Mouse (Mus musculus) ES-Bruce4 (cell line): ENCODE results near the gene Hivep3. TPM values are rescaled to one million over a fixed set of nuclear protein-coding genes. Genes with fewer than 3 reads are reported as not detected.

Source experiments
- H3K27ac ChIP-seq: 2 replicates; pipeline ENCODE4 v1.5.1; 2012; ENCODE audit warnings: low read length, inconsistent platforms; ENCODE audit not compliant: insufficient read depth
- H3K27me3 ChIP-seq: 2 replicates; pipeline ENCODE4 v1.6.1; 2012; ENCODE audit warnings: mild to moderate bottlenecking, low read length, inconsistent platforms; ENCODE audit not compliant: control insufficient read depth, poor library complexity, insufficient read depth, severe bottlenecking
- H3K36me3 ChIP-seq: 2 replicates; pipeline ENCODE4 v1.6.1; 2012; ENCODE audit warnings: inconsistent platforms, mild to moderate bottlenecking, low read length, moderate library complexity; ENCODE audit not compliant: control insufficient read depth, poor library complexity, insufficient read depth, severe bottlenecking
- H3K4me1 ChIP-seq: one replicate; pipeline ENCODE4 v1.8.1; 2011; ENCODE audit warnings: low read length; ENCODE audit not compliant: control insufficient read depth, insufficient read depth
- H3K4me3 ChIP-seq: 2 replicates; pipeline ENCODE4 v1.5.1; 2011; ENCODE audit warnings: low read depth, mild to moderate bottlenecking, low read length
- H3K9ac ChIP-seq: 2 replicates; pipeline ENCODE4 v1.6.1; 2012; ENCODE audit warnings: low read depth, mild to moderate bottlenecking, inconsistent platforms; ENCODE audit not compliant: poor library complexity, severe bottlenecking
- H3K9me3 ChIP-seq: replicated peaks from 2 replicates; pipeline ENCODE4 v1.6.1; 2012; ENCODE audit warnings: mild to moderate bottlenecking, low read length, inconsistent platforms; ENCODE audit not compliant: control insufficient read depth, poor library complexity, insufficient read depth, severe bottlenecking
- CTCF ChIP-seq: IDR thresholded peaks from one replicate; pipeline ENCODE4 v1.8.1; 2011; ENCODE audit warnings: low read depth, low read length
- EP300 ChIP-seq: IDR thresholded peaks from 2 replicates; pipeline ENCODE4 v1.6.1; 2011; ENCODE audit warnings: low read depth, low read length; ENCODE audit not compliant: insufficient read depth
- POLR2A ChIP-seq: IDR thresholded peaks from one replicate; pipeline ENCODE4 v1.8.1; 2011; ENCODE audit warnings: low read length; ENCODE audit not compliant: insufficient read depth
- polyA plus RNA-seq: library from polyadenylated mRNA; stranded (reverse); fragments of >200 nt; gene quantifications from 2 replicates; pipeline ENCODE4 v1.2.4, GENCODE M21; 2011; ENCODE audit warnings: low read depth; ENCODE audit not compliant: missing spikeins, insufficient read depth, insufficient read length

Gene Hivep3
- 0.79 and 1.4 TPM in 2 replicates for polyA plus RNA-seq

DNA sequence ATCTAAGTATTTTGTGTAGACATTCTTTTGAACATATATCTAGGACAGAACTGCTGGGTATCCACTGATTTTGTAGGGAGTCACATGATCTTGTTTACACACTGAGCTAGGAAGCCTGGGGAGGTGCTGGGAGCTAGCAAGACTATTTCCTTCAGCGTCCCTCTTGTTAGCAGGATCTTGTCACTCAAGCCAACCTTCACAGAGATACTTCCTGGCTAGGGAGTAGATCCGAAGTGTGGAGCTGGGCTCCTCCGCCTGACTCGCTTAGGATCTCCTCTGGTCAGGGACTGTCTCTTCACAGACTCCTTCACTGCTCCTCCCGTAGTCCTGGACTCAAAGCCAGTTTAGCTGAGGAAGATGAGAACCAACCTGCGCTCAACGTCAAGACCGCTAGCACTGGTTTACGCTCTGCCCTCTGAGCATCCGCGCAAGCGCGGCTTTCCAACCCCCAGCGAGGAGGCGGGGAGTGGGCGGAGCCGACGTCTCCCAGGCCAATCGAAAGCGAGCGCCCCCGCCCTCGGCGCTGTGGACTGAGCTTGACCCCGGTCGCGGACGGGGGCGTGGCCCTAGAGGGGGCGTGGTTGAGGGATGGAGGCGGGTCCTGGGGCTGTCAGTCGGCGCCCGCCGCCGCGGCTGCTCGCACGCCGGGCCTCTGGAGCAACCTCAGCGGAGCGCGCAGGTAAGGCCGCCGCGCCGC is at the start of gene Hivep3:
Gene Hivep3, plus strand, starts transcription at position 601 of the 697 bp plus-strand sequence.
- Histone ChIP-seq H3K4me1 (no peaks in the 10 kb centered on the region), H3K9me3 (no peaks in the 10 kb centered on the region), H3K27me3 (no peaks in the 10 kb centered on the region; the same call in 1 of the 2 replicates), H3K9ac (peak within 1 kb of the TSS; percentile 31), H3K27ac (no peak within 1 kb of the TSS), H3K36me3 (no peaks in the 10 kb centered on the region), H3K4me3 (peak within 1 kb of the TSS; percentile 69)
- TF ChIP-seq CTCF (no peak), POLR2A (peak; percentile 82)

- H3K27ac ChIP-seq = no peak overlapping the region
- TF ChIP-seq POLR2A (no peak), CTCF (no peak), EP300 (no peak)
- no peak overlapping the region for H3K4me3 ChIP-seq
- no peaks in the 10 kb centered on the region for H3K36me3 ChIP-seq
- H3K9me3 ChIP-seq = no peaks in the 10 kb centered on the region
- H3K4me1 ChIP-seq = no peaks in the 10 kb centered on the region
- H3K9ac ChIP-seq = no peak overlapping the region
- no peaks in the 10 kb centered on the region for H3K27me3 ChIP-seq
Observed at GRCm38 (mm10) chr4:119685746-119686145, 47.8 kb upstream of the Hivep3 start.

DNA sequence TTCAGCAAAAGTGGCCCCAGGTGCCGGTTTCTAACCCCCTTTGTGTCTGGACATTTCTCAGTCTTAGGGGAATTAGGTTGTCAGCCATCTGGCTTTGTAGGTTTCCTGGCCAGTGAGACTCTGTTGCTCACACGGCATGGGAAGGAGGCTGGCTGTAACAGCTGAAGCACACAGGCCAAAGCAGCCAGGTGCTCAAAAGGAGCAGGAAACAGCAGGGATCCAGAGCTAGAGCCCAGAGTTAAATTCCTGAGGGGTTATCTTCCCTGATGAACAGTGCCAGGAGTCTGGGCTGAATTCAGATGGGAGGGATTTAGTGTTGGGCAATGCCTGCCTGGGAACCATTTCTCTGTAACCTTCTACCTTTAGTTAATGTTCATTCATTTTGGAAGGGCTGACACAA is 35.2 kb upstream of the Hivep3 start:
- Histone ChIP-seq H3K4me3 (no peak overlapping the region), H3K27me3 (no peaks in the 10 kb centered on the region), H3K27ac (no peak overlapping the region), H3K9ac (no peak overlapping the region), H3K4me1 (no peaks in the 10 kb centered on the region), H3K9me3 (no peaks in the 10 kb centered on the region; the same call in 1 of the 2 replicates), H3K36me3 (no peaks in the 10 kb centered on the region)
- TF ChIP-seq EP300 (no peak), POLR2A (no peak), CTCF (no peak)

- H3K9ac ChIP-seq = no peak overlapping the region
- H3K9me3 ChIP-seq = no peaks in the 10 kb centered on the region
- H3K27me3 ChIP-seq = no peaks in the 10 kb centered on the region
- TF ChIP-seq POLR2A (no peak), EP300 (no peak), CTCF (no peak)
- no peaks in the 10 kb centered on the region for H3K36me3 ChIP-seq
- no peaks in the 10 kb centered on the region for H3K4me1 ChIP-seq
- H3K4me3 ChIP-seq = no peak overlapping the region
- H3K27ac ChIP-seq = no peak overlapping the region
Observed at GRCm38 (mm10) chr4:119701269-119701954, 32.2 kb upstream of the Hivep3 start.

DNA sequence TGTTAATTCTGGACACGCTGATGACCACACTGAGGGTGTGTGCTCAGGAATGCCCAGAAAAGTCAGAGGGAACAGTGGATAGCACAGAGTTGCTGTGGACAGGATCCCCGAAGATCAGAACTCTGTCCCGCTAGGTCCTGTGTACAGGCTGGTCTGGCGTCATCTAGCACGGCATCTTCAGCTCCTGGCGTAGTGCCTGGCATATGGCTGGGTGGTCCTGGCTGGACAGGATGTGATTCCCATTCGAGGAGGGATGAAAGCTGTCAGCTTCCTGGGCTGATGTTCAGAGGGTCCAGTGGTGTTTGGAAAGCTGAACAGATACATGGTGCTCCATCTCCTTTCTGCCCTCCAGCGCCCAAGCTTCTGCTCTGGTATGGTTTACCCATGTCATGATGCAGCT is 29.6 kb upstream of the Hivep3 start:
- Histone ChIP-seq H3K27me3 (no peaks in the 10 kb centered on the region), H3K4me1 (no peaks in the 10 kb centered on the region), H3K27ac (no peak overlapping the region), H3K4me3 (no peak overlapping the region), H3K9ac (no peak overlapping the region), H3K9me3 (no peaks in the 10 kb centered on the region), H3K36me3 (no peaks in the 10 kb centered on the region)
- TF ChIP-seq CTCF (no peak), EP300 (no peak), POLR2A (no peak)

GRCm38 (mm10) chr4:119707326-119707725 is 26.3 kb upstream of the Hivep3 start:
- no peaks in the 10 kb centered on the region for H3K9me3 ChIP-seq
- TF ChIP-seq CTCF (no peak), POLR2A (no peak), EP300 (no peak)
- H3K4me1 ChIP-seq = no peaks in the 10 kb centered on the region
- no peaks in the 10 kb centered on the region for H3K27me3 ChIP-seq
- H3K9ac ChIP-seq = no peak overlapping the region
- H3K36me3 ChIP-seq = no peaks in the 10 kb centered on the region
- H3K27ac ChIP-seq = no peak overlapping the region
- H3K4me3 ChIP-seq = no peak overlapping the region
